ENCODE assay signal across 7 mouse cellular contexts in genomic region chr16:91596397-91596778, GRCm38 (mm10). TPM values are rescaled to one million over a fixed set of nuclear protein-coding genes. Genes with fewer than 3 reads are reported as not detected.
DNase-seq lines count a peak whose midpoint lies in the region; ATAC-seq and TF ChIP-seq lines count a peak whose summit lies in the region.

No protein-coding gene starts in this region.

- peak overlapping the region; percentile 95 for H3K4me2 ChIP-seq in limb, embryonic 15.5 days

- no peak overlapping the region for H3K27ac ChIP-seq in embryonic fibroblast, embryonic 13.5 days (ENCODE audit: insufficient read depth, low read length)
- peak overlapping the region; percentile 51 for H3K27ac ChIP-seq in limb, embryonic 15.5 days

- TF ChIP-seq POLR2A in embryonic fibroblast, embryonic 13.5 days (IDR thresholded peaks at IDR 0.05; ENCODE audit: low read depth, low read length) = no peak

- no peak for TF ChIP-seq CTCF in embryonic fibroblast, embryonic 13.5 days (IDR thresholded peaks at IDR 0.05; ENCODE audit: borderline replicate concordance, insufficient read depth, low read length)

- no peak overlapping the region; the same call in 1 of the 2 replicates for H3K9ac ChIP-seq in limb, embryonic 15.5 days

- no peaks in the 10 kb centered on the region for H3K4me1 ChIP-seq in embryonic fibroblast, embryonic 13.5 days (ENCODE audit: control insufficient read depth, insufficient read depth, low read length)
- peaks cover 16% of the 10 kb centered on the region for H3K4me1 ChIP-seq in limb, embryonic 15.5 days

- peak; percentile 50 for DNase-seq in thymus, postnatal 0 days (ENCODE audit: low spot score)
- DNase-seq in thymus, postnatal 4 days = no peak
- DNase-seq in frontal cortex, postnatal 25 days (ENCODE audit: low spot score in 2 of 2) = no peak
- DNase-seq in embryo, embryonic 11 days = no peak

- WGBS in limb, embryonic 15.5 days = 14% methylated on average over 9 of the region's 9 CpGs

- no peaks in the 10 kb centered on the region for H3K9me3 ChIP-seq in limb, embryonic 15.5 days

- peaks cover 10% of the 10 kb centered on the region for H3K27me3 ChIP-seq in limb, embryonic 15.5 days

- no peaks in the 10 kb centered on the region for H3K36me3 ChIP-seq in limb, embryonic 15.5 days

- peak overlapping the region; percentile 78 for H3K4me3 ChIP-seq in embryonic fibroblast, embryonic 13.5 days (ENCODE audit: insufficient read depth, low read length)
- H3K4me3 ChIP-seq in limb, embryonic 15.5 days = peak overlapping the region; percentile 84

- no peak for ATAC-seq in limb, embryonic 15.5 days (ENCODE audit: insufficient number of reproducible peaks, low FRiP score, low TSS enrichment, low read depth)
- peak; percentile 33; the same call in 1 of the 2 replicates for ATAC-seq in neutrophil, adult 5-6 weeks (ENCODE audit: extremely low read depth, insufficient number of reproducible peaks, low FRiP score, poor library complexity, severe bottlenecking)

RNA-seq across cellular contexts. Expression of gene Tmem50b, which starts 1.2 kb away (rescaled TPM):
- polyA plus RNA-seq in thymus, postnatal 0 days (2015; fragmentation: Nextera tagmentation; extraction: Ambion mirVana) = 33.9 and 38.5 TPM in 2 replicates
- 25.4 and 27.7 TPM in 2 replicates for polyA plus RNA-seq in embryonic fibroblast, embryonic 13.5 days (2011; ENCODE audit: insufficient read length, low read depth, missing spikeins)
- 53.6 and 54.3 TPM in 2 replicates for polyA plus RNA-seq in limb, embryonic 15.5 days (2015; fragmentation: Nextera tagmentation; extraction: Ambion mirVana)
- total RNA-seq in neutrophil, adult 5-6 weeks (2017) = 81.5 and 86.4 TPM in 2 replicates

RNA-seq across cellular contexts. Expression of gene Dnajc28, which starts 22.4 kb away (rescaled TPM):
- 2.3 and 3.3 TPM in 2 replicates for polyA plus RNA-seq in thymus, postnatal 0 days (2015; fragmentation: Nextera tagmentation; extraction: Ambion mirVana)
- polyA plus RNA-seq in embryonic fibroblast, embryonic 13.5 days (2011; ENCODE audit: insufficient read length, low read depth, missing spikeins) = 1.6 and 2.0 TPM in 2 replicates
- 3.1 and 3.8 TPM in 2 replicates for polyA plus RNA-seq in limb, embryonic 15.5 days (2015; fragmentation: Nextera tagmentation; extraction: Ambion mirVana)
- total RNA-seq in neutrophil, adult 5-6 weeks (2017) = 8.3 and 9.1 TPM in 2 replicates

RNA-seq across cellular contexts. Expression of gene Ifngr2, which starts 49.5 kb away (rescaled TPM):
- 38.1 and 41.6 TPM in 2 replicates for polyA plus RNA-seq in thymus, postnatal 0 days (2015; fragmentation: Nextera tagmentation; extraction: Ambion mirVana)
- 85.7 and 104 TPM in 2 replicates for polyA plus RNA-seq in embryonic fibroblast, embryonic 13.5 days (2011; ENCODE audit: insufficient read length, low read depth, missing spikeins)
- polyA plus RNA-seq in limb, embryonic 15.5 days (2015; fragmentation: Nextera tagmentation; extraction: Ambion mirVana) = 56.6 and 67.3 TPM in 2 replicates
- total RNA-seq in neutrophil, adult 5-6 weeks (2017) = 58.2 and 72.7 TPM in 2 replicates

RNA-seq across cellular contexts. Expression of gene Gart, which starts 50.4 kb away (rescaled TPM):
- polyA plus RNA-seq in thymus, postnatal 0 days (2015; fragmentation: Nextera tagmentation; extraction: Ambion mirVana) = 125 and 133 TPM in 2 replicates
- polyA plus RNA-seq in embryonic fibroblast, embryonic 13.5 days (2011; ENCODE audit: insufficient read length, low read depth, missing spikeins) = 68.2 and 80.0 TPM in 2 replicates
- 99.0 and 102 TPM in 2 replicates for polyA plus RNA-seq in limb, embryonic 15.5 days (2015; fragmentation: Nextera tagmentation; extraction: Ambion mirVana)
- total RNA-seq in neutrophil, adult 5-6 weeks (2017) = 37.3 and 48.8 TPM in 2 replicates

RNA-seq across cellular contexts. Expression of gene Son, which starts 50.9 kb away (rescaled TPM):
- polyA plus RNA-seq in thymus, postnatal 0 days (2015; fragmentation: Nextera tagmentation; extraction: Ambion mirVana) = 132 and 172 TPM in 2 replicates
- 220 and 242 TPM in 2 replicates for polyA plus RNA-seq in embryonic fibroblast, embryonic 13.5 days (2011; ENCODE audit: insufficient read length, low read depth, missing spikeins)
- polyA plus RNA-seq in limb, embryonic 15.5 days (2015; fragmentation: Nextera tagmentation; extraction: Ambion mirVana) = 110 and 121 TPM in 2 replicates
- total RNA-seq in neutrophil, adult 5-6 weeks (2017) = 542 and 583 TPM in 2 replicates
